Mouse (Mus musculus): ENCODE measurements around the gene Gm21977. TPM values are rescaled to one million over a fixed set of nuclear protein-coding genes. Genes with fewer than 3 reads are reported as not detected.

Gm21977 gene
- not detected for total RNA-seq (2023)

DNA sequence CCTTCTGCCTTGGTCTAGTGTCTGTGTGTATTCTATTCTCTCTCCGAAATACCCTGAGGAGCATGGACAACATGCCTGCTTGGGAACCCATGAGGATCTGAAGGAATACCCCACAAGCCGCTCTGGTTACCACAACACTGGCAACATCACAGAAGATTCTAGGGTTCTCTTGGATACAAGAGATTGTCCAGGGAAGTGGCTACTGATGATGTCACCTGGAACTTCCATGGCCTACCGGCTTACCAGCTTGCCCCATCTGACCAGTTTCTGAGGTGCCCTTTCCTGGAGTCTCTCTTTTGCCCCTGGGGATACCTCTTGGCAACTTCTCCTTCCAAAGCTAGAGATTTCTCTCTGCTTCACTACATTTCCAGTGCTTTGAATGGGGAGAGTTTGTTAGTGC, at the start of gene Gm21977:
Gm21977 (minus strand) TSS at position 101 of the 400 bp plus-strand sequence.

Other genes starting within 250 kb of the Gm21977 start
- gene Gm3633, start 211.6 kb downstream of the Gm21977 start, total RNA-seq (2023) = not detected
- not detected for gene Gm10378, start 197.5 kb downstream of the Gm21977 start, total RNA-seq (2023)
- gene Gm3015, start 84.7 kb downstream of the Gm21977 start, total RNA-seq (2023) = not detected
- gene Gm10377, start 55.5 kb downstream of the Gm21977 start, total RNA-seq (2023) = not detected
- gene Gm8082, start 140.1 kb upstream of the Gm21977 start, total RNA-seq (2023) = not detected
- not detected for gene Gm10376, start 162.2 kb upstream of the Gm21977 start, total RNA-seq (2023)
- gene Gm8094, start 223.2 kb upstream of the Gm21977 start, total RNA-seq (2023) = not detected
- not detected for gene Gm8104, start 247.1 kb upstream of the Gm21977 start, total RNA-seq (2023)

Measured in B cell, adult 67 days (primary cell).